Mouse (Mus musculus) retina, postnatal 7 days (tissue): ENCODE results near the gene Rgs7.
A peak's percentile ranks its signal among the peaks of the same experiment; 100 is the strongest.

Experiments used
- DNase-seq: peaks from one replicate; pipeline ENCODE4 v3.0.0-alpha.2; 2012; ENCODE audit warnings: low read depth, low spot score

Rgs7 gene

DNA sequence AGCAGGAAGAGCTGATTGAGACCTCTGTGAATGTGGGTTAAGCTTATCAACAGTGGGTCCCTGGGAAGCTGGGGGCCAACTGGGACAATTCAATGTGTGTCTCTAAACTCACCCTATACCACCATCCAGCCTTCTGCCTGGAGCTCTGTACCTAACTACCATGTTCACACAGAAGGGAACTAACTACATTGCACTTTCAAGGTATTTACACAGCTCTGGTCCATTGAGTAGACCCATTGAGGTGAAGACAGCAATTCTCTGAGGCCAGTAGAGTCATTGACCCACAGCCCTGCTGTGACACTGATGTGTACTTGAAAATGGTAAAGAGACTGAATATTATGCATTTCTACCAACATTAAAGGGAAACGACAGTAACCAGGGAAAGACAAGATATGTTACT is 313.6 kb downstream of the Rgs7 start:
- no peak for DNase-seq

DNA sequence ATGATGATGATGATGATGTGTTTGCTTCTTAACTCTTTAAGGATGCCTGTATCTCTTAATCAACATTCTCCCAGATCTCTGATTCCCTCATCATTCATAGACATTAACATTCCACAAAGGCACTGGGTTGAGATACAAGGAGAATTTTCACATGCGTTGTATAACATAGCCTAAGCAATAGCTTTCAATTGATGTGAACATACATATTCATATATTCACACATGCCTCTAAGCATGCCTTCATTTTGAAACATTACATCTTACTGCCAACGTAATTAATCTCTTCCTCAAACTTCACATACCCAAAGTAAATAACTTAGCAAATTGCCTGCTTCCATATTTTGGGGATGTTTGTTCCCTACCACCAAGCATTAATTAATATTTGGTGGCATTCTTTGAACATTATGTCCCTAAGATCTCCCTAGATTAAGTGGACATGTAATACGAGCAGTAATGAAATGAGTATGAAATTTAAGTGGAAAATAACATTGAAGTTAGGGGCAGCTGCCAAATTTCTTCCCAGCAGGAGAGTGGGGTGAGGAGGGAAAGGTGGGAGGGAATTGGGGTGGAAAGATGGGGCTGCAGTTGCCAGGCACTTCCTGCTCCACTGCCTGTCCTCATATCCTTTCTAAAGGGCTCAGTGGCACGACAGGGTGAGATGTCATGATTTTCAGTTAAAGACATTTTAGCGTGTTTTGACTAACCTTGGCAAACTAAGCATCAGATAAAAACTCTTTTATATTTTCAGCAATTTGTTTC is 317.2 kb downstream of the Rgs7 start:
- DNase-seq, result no peak

DNA sequence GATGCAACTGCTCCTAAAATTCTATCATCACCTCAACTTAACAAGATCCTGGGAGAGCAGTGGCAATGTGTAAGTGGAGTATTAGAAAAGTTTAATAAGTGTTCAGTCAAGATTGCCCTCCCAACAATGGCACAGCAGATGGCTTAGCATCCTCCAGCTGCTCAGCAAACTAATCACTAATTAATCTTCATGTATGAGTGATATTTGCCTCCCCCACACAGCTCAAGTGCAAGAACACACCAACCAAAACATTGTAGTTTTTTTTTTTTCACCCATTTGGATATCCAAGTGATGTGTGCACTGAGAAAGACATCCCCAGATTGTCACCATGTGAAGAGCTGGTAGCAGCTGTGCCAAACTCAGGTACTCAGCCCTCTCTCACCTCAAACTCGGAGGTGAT is 336.8 kb downstream of the Rgs7 start:
- DNase-seq, result no peak

DNA sequence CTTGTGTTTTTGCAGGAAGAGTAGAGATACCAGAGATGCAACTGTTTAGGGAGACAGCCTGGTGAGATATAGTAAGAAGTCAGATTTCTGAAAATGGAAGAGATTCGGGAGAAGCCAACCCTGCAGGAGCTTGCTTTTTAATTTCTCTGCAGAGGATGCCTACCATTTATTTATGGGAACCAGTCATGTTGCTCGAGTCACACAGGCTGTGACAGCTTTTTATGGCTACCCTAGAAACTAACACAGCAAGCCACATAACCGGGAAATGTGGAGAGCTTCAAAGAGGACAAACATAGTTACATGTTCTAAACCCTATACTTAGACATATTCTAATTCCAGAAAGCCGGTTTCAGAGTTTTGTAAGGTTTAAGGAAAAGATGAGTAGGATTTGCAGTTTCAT is 349.2 kb downstream of the Rgs7 start:
- DNase-seq, result no peak

DNA sequence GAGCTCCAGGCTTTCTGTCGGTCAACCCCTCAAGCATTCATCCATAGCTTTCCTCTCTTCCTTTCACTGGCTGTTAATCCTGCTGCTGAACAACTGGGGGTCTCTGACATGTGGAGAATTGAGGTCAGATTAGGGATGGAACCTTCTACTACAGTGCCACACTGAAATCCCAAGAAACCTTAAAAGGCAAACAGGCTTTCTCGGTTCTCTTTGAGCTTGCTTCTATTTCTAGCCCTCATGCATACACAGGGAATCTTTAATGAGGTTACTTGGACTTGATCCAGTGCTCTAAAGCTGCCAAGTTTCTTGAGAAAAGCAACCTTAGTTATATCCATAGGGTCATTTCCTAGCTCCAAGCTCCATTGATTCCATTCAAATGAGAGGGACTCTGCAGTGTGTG is 363.8 kb downstream of the Rgs7 start:
- no peak for DNase-seq

DNA sequence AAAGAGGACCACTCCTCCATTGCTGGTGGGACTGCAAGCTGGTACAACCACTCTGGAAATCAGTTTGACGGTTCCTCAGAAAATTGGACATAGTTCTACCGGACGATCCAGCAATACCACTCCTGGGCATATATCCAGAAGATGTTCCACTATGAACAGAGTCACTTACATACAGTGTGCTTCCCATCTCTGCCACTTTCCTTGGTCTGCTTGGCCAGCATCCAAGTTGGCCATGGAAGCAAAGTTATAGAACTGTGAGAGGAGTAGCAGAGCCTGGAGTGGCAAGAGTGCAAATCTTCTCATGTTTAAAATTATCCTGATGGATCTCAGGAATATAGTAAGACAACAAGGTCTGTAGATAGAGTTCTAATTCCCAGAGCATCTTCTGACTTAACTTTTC is 367.9 kb downstream of the Rgs7 start:
- no peak for DNase-seq

DNA sequence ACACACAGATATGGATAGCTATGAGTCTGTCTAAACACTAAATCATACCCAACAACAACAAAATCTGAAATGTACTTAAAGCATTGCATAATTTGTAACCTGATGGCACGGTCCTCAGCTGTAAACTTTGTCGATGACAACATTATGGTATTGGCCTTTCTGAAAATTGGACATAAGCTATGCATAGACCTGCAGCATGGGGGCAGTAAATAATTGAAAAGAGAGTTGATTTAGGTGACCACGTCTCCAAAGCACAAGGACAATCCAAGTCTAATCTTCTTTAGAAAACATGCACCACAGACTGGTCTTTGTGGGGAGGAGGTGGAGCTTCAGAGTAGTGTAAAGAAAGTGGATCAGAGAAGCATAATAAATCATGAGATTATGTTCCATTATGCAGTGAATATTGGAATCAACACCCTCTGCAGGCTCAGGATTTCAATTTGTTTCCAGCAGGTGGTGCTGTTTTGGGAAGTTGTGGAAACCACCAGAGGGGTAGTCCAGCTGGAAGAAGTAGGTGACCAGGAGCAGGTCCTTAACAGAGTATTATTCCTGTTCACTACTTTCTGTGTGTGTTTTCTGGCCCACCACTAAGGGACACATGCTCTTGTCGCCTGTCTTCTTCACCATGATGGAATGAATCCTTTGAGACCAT is 373.3 kb downstream of the Rgs7 start:
- peak; percentile 11 for DNase-seq

DNA sequence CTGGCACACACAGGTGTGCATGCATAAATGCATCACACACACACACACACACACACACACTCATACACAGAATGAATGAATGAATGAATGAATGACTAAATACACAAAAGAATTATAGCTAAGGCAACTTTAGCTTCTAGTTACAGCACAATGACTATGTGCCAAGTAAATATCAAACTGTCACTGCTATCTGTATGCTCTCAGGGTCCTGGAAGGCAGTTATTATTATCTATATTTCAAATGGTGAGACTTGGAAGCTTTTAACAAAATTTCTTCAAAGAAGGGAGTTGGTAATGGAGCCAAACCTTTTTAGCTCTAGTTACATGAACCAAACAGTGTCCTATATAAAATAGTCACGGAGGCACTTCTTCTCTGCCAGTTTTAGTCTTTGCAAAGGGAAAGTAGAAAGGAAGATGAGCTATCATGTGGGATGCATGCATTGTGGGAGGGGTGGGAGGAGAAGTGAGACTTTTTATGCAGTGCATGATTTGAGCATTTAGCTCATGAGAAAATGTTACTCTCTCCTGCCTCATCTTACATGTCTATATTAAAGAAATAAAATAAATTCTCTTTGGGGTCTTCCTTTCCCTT is 383.9 kb downstream of the Rgs7 start:
- DNase-seq, result no peak

DNA sequence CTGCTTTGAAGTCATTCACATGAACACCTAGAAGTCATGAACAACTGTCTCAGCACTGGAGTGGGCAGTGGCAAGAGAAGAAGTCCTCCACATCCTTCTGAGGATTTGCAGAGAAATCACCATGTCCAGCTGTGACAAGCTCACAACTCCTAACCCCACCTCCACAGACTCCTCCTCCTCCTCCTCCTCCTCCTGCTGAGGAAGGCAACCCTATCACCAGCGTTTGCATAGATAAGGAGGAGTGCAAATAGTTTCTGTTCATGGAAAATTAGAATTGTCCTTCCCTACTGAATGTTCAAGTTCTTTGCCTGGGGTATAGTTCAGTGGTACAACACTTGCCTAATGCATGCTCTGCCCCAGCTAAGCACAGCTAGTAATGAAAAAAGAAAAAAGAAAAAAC is 386.0 kb downstream of the Rgs7 start:
- no peak for DNase-seq

DNA sequence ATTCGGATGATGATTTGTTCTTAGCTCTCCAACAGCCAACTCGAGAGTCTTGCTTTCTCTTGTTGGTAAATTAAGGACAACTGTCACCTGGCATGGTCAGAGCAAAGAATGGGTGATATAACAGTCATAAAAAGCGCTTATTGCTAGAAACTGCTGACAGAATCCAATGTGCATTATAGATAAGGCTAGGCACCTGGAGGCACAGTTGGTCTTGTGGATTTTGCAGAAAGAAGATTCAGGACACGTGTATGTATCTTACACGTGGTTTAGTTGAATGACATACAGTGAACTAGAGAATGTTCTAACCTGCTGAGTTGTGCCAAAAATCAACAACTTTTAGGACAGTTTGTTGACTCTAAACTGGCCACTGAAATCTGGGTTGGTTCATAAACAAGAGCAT is 386.9 kb downstream of the Rgs7 start:
- no peak for DNase-seq

DNA sequence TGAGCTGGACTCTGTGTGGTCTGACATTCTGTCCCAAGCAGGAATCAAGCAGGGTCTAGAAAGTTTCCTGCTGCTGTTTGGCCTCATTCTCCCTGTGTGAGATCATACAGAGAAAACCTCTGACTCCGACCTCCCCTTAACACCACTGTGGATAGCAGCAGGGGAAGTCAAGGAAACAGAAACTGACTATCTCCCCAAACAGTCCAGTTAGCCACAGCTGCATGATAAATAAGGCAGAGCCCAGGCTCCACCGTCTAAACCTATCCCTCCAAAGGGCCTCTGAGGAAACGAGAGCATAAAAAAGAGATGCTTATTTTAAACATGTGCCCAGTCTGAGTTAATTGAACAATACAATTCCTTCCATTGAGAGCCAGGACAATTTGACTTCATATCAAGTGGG is 395.3 kb downstream of the Rgs7 start:
- DNase-seq, result no peak

DNA sequence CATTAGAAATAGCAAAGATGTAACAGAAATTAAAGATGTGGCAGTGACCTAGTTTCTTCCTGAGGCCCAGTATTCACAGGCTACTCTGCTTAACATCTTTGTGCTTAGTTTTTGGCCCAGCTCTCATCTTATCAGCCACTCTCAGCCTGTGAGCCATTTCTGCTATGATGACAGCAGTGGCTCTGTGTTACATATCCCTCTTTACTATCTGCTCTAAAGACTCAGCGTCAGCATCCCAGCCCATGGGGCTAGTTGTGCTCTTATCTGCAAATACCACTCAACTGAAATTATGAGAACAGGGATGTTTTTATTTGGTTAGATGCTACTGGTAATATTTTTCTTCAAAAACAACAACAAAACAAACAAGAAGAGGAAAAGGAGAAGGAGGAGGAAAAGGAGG is 410.2 kb downstream of the Rgs7 start:
- no peak for DNase-seq

DNA sequence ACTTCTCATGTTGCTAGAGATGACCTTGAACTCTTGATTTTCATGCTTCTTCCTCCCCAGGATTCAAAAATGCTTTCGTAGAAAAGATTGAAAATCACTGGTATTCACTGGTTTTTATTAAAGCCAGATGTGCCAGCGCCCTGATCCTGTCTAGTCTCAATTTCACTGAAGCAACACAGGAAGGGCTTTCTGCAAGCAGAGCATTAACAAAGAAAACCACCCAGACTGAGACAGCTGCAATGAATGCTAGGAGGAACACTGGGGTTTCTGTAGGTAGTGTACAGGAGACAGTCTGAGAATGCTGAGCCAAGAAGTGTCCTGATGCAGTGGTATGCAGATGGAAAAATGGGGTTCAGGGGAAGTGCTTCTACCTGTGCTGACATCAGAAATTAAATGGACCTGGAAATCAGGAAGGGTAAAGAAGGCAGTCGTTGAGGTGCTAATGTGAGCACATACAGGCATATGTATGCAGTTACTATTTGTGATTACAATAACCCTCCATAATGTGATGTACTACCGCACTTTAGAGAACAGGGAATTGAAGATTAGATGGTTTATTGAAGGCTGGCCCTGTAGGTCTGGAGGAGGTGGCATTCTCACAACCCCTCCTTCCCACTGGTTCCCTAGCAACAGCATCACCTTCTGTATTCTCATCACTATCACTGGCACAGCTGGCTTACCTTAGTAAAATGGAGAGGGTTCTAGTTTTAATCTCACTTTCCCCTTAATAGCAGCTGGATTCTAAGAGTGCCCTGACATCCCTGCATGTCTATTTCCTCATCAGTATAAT is 412.3 kb downstream of the Rgs7 start:
- DNase-seq, result no peak

DNA sequence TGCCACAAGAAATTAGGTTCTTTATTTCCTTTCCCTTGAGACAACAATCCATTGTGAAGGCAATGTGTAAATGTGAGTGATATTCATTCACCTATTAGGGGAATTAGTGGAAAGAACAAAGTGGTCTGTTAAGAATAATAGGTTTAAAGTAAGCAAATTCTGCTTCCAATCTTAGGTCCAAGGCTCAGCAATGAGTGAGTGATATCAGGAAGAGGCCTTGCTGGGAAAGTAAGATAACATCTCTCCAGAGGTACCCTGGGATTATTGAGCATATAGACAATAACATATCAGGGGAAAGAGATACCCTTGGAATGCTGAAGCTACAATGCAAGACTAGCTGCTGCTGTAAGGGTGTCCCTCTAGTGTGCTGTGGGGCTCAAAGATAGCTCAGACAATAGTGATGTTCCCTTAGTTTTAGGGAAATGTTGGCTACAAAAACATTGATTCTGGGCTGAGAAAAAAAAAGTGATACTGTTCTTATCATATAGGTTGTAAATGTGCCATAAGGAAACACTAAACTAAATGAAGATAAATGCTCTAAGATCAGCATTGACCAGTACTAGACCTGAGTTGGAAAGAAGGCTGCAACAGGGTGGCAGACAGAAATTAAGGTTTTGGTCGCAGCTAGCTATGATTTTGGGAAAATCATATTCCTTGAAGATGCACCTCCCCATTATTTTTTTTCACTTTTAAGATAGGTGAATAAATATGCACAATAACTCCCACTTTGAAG is 418.6 kb downstream of the Rgs7 start:
- DNase-seq, result no peak

DNA sequence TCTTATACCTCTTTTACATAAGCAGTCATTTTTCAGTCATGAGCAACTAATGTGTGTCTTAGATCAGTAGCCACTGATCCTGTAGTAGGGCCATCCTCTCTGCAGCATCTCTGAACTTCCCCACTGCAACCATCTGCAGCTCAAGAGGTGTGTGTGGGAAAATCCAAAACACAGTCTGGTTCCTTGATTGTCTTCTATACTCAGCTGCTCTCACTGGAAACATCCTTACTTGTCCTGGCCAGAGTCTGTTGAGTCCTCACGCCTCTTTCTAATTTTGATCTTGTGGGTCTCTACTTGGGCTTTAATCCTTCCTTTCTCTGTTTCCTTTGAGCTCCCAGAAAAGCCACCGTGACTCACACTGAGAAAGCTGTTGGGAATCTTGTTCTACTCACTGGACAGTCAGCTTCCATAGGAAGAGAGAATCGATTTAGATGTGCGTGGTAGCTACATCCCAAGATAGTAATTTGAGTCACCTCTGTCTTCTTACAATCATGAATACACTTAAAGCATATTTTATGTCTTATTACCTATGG is 422.5 kb downstream of the Rgs7 start:
- DNase-seq, result no peak

DNA sequence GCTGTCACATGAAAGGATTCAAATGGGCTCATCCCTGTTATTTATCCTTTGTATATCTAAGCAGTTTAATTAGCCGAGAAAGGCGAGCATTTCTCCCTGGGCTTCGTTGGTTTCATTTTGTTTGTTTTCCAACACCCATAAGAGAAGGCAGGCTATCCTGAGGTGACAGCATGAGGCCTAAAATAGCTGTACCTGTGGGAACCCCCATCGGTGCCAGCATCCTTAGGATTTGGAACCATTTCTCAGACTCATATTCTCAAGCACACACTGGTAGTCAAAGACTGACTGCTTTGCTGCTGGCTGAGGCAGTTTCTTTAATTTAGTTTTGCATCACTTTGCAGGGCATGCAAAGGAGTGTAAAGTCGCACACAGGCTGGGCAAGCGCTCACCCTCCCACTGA is 443.2 kb downstream of the Rgs7 start:
- no peak for DNase-seq

DNA sequence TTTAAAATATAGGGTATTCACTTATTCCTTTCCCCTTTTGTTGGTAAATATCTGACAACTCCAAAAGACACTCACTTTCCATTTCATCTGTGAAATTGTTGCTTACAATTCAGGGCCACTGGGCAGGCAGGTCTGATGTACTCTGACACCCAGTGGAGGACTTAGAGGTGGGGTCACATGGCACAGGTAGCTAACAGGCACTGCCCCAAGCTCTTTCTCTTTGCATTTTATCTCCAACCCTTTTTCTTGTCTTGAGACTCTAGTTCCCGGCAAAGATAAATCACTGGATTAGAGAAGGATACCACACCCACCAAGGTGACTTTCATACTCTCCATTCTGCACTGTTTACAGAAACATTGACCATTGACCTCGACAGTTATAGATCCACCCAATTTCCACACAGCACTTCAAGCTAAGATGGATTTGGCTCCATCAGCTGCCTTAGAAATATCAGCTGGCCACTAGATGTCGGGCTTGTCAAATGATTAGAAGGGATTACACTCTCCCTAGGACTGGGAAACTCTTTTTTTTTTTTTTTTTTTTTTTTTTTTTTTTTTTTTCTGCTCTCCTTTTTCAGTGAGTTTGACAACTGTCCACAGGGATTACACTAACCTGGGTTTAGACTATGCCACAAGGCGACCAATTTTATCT is 451.0 kb downstream of the Rgs7 start:
- peak; percentile 58 for DNase-seq

DNA sequence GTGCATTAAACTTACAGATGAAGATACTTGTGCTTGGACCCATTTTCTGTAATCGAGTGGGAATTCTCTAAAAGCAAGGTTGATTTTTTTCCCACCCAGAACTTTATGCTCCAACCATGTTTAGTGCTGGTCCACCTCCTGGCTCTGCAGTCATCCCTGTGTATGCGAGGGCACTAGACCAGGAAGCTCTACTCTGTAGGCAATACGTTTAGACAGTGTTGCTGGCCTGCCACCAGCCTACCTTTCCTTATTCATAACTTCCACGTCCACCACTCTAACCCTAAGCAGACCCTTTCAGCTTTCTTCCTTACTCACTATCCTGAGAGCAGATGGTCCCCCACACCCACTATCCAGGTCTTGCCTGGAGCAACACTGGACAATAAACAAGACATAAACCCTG is 452.3 kb downstream of the Rgs7 start:
- DNase-seq, result no peak

DNA sequence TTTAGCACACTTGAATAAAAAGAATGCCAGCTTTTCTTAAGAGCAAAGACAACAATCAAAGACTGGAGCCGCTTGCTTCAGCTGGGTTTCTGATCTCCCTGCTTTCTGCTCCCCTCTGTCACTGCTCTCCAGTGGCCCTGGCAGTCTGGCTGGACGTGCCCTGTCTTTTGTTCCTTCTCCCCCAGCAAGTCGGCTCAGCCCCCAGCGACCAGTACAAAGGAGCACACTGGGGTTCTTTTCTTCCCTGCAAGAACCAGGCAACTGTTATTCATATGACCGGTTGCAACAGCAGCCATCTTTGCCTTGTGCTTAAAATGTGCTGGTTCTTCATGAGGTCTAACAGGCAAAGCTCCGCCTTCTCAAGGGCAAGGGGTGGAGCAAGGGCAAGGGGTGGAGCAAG is 452.7 kb downstream of the Rgs7 start:
- no peak for DNase-seq

DNA sequence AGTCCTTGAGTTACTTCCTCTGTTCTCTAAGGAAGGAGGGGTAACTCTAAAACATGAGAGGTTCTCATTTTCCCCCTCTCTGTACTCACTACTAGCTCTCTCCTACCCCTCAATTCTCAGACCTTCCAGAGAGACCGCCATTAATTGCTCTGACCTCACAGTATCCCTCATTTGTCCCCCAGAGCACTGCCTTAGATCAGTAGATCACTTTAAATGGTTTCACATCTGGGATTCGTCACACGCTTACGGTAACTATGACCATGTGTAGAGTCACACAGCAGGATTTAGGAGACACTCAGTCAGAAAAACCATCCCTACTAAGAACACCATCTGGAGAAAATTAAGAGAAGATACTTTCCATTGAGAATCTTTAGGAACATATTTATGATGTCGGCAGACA is 456.8 kb downstream of the Rgs7 start:
- DNase-seq, result no peak

DNA sequence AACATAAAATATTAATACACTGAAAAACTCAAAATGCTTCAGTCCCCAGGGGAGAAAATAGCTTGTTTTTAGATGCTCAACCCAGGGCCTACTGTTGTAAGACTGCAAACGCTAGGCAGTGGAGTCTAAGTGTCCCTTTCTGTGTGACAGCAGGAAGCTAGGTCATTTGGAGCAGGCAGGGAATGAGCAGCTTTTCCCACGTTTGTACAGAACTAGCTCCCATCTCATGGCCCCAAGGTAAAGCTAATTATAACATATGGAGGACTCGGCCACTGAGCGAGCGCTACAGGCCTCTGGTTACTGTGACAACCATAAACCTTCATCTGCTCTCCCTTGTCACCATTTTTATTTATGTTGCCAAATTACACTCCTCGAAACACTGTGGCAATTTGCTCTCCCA is 460.3 kb downstream of the Rgs7 start:
- no peak for DNase-seq
